19 mouse cellular contexts compared by ENCODE assay signal in genomic region chr8:47510930-47511329, GRCm38 (mm10). TPM values are rescaled to one million over a fixed set of nuclear protein-coding genes. Genes with fewer than 3 reads are reported as not detected.
DNase-seq lines count a peak whose midpoint lies in the region; ATAC-seq and TF ChIP-seq lines count a peak whose summit lies in the region.
"Had no signal": no experiment of that assay in that cellular context is flagged by ENCODE, and none has a peak within 500 bp of the region (broad histone marks: within the 10 kb centered on the region; RNA-seq: fewer than 3 reads in every experiment).

No protein-coding gene starts in this region.

- WGBS in heart, embryonic 11.5 days (ENCODE audit: insufficient replicate concordance), result 89% methylated on average over 9 of the region's 9 CpGs

- no peak for DNase-seq in heart, adult 9 months (ENCODE audit: low spot score in 2 of 2)
- DNase-seq in ES-E14 (ENCODE audit: low read depth, low spot score), result no peak
- no peak for DNase-seq in cerebellum, postnatal 25 days
- no peak for DNase-seq in kidney, adult 18-20 months
- DNase-seq in left cerebral cortex, postnatal 25 days (ENCODE audit: low spot score in 2 of 2), result no peak
- DNase-seq: adrenal gland, postnatal 36 days; B cell, adult 2 months; cerebellum, adult 2 months; kidney, adult 11 months; layer of hippocampus, postnatal 36 days; midbrain, embryonic 14.5 days had no signal

- H3K36me3 ChIP-seq in heart, embryonic 11.5 days (ENCODE audit: control insufficient read depth, insufficient read depth, low read length), result peaks cover 14% of the 10 kb centered on the region
- H3K36me3 ChIP-seq in ES-E14 (ENCODE audit: control insufficient read depth, insufficient read depth, low read length, poor library complexity, severe bottlenecking), result peaks cover 29% of the 10 kb centered on the region

- H3K27me3 ChIP-seq in heart, embryonic 11.5 days (ENCODE audit: control insufficient read depth, insufficient read depth, low read length), result no peaks in the 10 kb centered on the region
- H3K27me3 ChIP-seq: heart, embryonic 15.5 days had no signal

- no peaks in the 10 kb centered on the region for H3K4me1 ChIP-seq in heart, embryonic 11.5 days (ENCODE audit: control insufficient read depth, insufficient read depth, low read length)
- H3K4me1 ChIP-seq in ES-E14 (ENCODE audit: control insufficient read depth in 2 of 2, insufficient read depth in 2 of 2, low read length in 2 of 2, poor library complexity in 1 of 2), result 0 out of 4 replicates have a peak, but pooled peaks cover 0 to 2% of the 10 kb centered on the region in 2 experiments
- H3K4me1 ChIP-seq: embryonic facial prominence, embryonic 10.5 days; heart, embryonic 15.5 days had no signal

- H3K9ac ChIP-seq in heart, embryonic 11.5 days (ENCODE audit: low read depth, low read length), result no peak overlapping the region
- no peak overlapping the region for H3K9ac ChIP-seq in ES-E14 (ENCODE audit: insufficient read depth, low read depth, low read length, poor library complexity, severe bottlenecking)
- H3K9ac ChIP-seq: heart, embryonic 15.5 days had no signal

- in situ Hi-C loops in ES-E14 (cut with MboI; ENCODE audit: low sequenced_read_pairs in 2 of 2, unreplicated experiment in 2 of 2), result no loop called here

- no peak overlapping the region for H3K4me2 ChIP-seq in heart, embryonic 11.5 days
- H3K4me2 ChIP-seq: heart, embryonic 15.5 days had no signal

- H3K27ac ChIP-seq in heart, embryonic 11.5 days (ENCODE audit: low read depth, low read length), result no peak overlapping the region
- no peak overlapping the region for H3K27ac ChIP-seq in ES-E14 (ENCODE audit: insufficient read depth, low read depth, low read length, poor library complexity, severe bottlenecking)
- H3K27ac ChIP-seq: embryonic facial prominence, embryonic 10.5 days; heart, embryonic 15.5 days; kidney, postnatal 0 days had no signal

- ATAC-seq in heart, embryonic 11.5 days (replicated peaks; ENCODE audit: insufficient number of reproducible peaks, low FRiP score, low TSS enrichment), result 0 out of 2 replicates have a peak, but pooled peaks have one; percentile 52
- peak; percentile 40; the same call in 1 of the 2 replicates for ATAC-seq in granulocyte monocyte progenitor cell, adult 5-6 weeks (replicated peaks; ENCODE audit: poor library complexity, severe bottlenecking)
- ATAC-seq in megakaryocyte, adult 5-6 weeks (ENCODE audit: poor library complexity, severe bottlenecking), result peak; percentile 33; the same call in 1 of the 2 replicates
- ATAC-seq: forebrain, embryonic 14.5 days had no signal

- H3K4me3 ChIP-seq in heart, embryonic 11.5 days (ENCODE audit: low read depth, low read length), result no peak overlapping the region
- no peak overlapping the region for H3K4me3 ChIP-seq in ES-E14 (ENCODE audit: insufficient read depth in 1 of 2, low read depth in 1 of 2, low read length in 2 of 2, poor library complexity in 1 of 2, severe bottlenecking in 1 of 2)
- H3K4me3 ChIP-seq: embryonic facial prominence, embryonic 10.5 days; heart, embryonic 15.5 days; myocyte had no signal

- H3K9me3 ChIP-seq in heart, embryonic 11.5 days (replicated peaks; ENCODE audit: control insufficient read depth, low read length), result no peaks in the 10 kb centered on the region
- H3K9me3 ChIP-seq in ES-E14 (ENCODE audit: control insufficient read depth, insufficient read depth, low read depth, low read length), result no peaks in the 10 kb centered on the region
- H3K9me3 ChIP-seq: embryonic facial prominence, embryonic 10.5 days; heart, embryonic 15.5 days had no signal

- intact Hi-C loops in left cerebral cortex, postnatal 25 days (cut with DNase I), result no loop called here

TF ChIP-seq in ES-E14, 5 proteins besides CTCF, POLR2A, EP300 and RAD21:
- TF ChIP-seq MAFK (IDR thresholded peaks at IDR 0.05; ENCODE audit: insufficient read depth, low read depth, low read length), result peak; percentile 86
- TF ChIP-seq CHD2 (IDR thresholded peaks at IDR 0.05; ENCODE audit: low read depth, low read length), result no peak

RNA-seq across cellular contexts. Expression of gene Trappc11, which starts 22.3 kb away (rescaled TPM):
- polyA plus RNA-seq in heart, embryonic 11.5 days (2014; fragmentation: Nextera tagmentation; extraction: Ambion mirVana), result 25.1 and 29.3 TPM in 2 replicates
- 24.7 and 27.7 TPM in 2 replicates for total RNA-seq in ES-E14 (2012; rRNA removed)
- 27.6 and 28.7 TPM in 2 replicates for total RNA-seq in granulocyte monocyte progenitor cell, adult 5-6 weeks (2014; fragmentation: Nextera tagmentation)
- total RNA-seq in granulocyte monocyte progenitor cell, adult 5-6 weeks (2017), result 38.9 and 40.7 TPM in 2 replicates
- total RNA-seq in megakaryocyte, adult 5-6 weeks (2015), result 24.8 and 28.2 TPM in 2 replicates
- 37.4 and 39.3 TPM in 2 replicates for total RNA-seq in megakaryocyte, adult 5-6 weeks (2017)
- total RNA-seq in left cerebral cortex, postnatal 25 days (2021), result 10 to 100 TPM; 57.7 to 57.9 TPM

RNA-seq across cellular contexts. Expression of gene Rwdd4a, which starts 22.5 kb away (rescaled TPM):
- 37.9 and 42.6 TPM in 2 replicates for polyA plus RNA-seq in heart, embryonic 11.5 days (2014; fragmentation: Nextera tagmentation; extraction: Ambion mirVana)
- total RNA-seq in ES-E14 (2012; rRNA removed), result 15.8 and 25.3 TPM in 2 replicates
- total RNA-seq in granulocyte monocyte progenitor cell, adult 5-6 weeks (2014; fragmentation: Nextera tagmentation), result 34.4 and 46.9 TPM in 2 replicates
- total RNA-seq in granulocyte monocyte progenitor cell, adult 5-6 weeks (2017), result 36.8 and 42.6 TPM in 2 replicates
- 15.1 and 18.4 TPM in 2 replicates for total RNA-seq in megakaryocyte, adult 5-6 weeks (2015)
- 16.1 and 17.6 TPM in 2 replicates for total RNA-seq in megakaryocyte, adult 5-6 weeks (2017)
- 10 to 100 TPM; 32.9 to 34.0 TPM for total RNA-seq in left cerebral cortex, postnatal 25 days (2021)
